Mouse (Mus musculus) heart, embryonic 14.5 days (tissue): ENCODE results near the gene Rccd1. TPM values are rescaled to one million over a fixed set of nuclear protein-coding genes. Genes with fewer than 3 reads are reported as not detected.

ENCODE experiments used
- ATAC-seq: fragments of 200-750 bp; cut with Nextera tagmentation; 2 replicates; pipeline ENCODE4 v1.8.0; 2017; ENCODE audit warnings: low read depth, moderate TSS enrichment; ENCODE audit not compliant: insufficient number of reproducible peaks, insufficient read depth, low FRiP score
- H3K27ac ChIP-seq, 2 experiments: fragments of 200-500 bp in 1 of 2; fragments of 300-500 bp in 1 of 2; sonication (generic) in 1 of 2; replicated peaks in 1 of 2; 2 replicates each; pipeline ENCODE4 v1.5.1; 2012 to 2014; ENCODE audit warnings: low read depth in 2 of 2, low read length in 2 of 2, control low read depth in 1 of 2, mild to moderate bottlenecking in 1 of 2, mixed read lengths in 1 of 2; ENCODE audit not compliant: control insufficient read depth in 1 of 2, insufficient read depth in 1 of 2
- H3K27me3 ChIP-seq: fragments of 300-500 bp; sonication (generic); 2 replicates; pipeline ENCODE4 v1.6.1; 2014; ENCODE audit warnings: mild to moderate bottlenecking, low read length, control low read depth; ENCODE audit not compliant: control insufficient read depth, insufficient read depth
- H3K36me3 ChIP-seq: fragments of 300-500 bp; sonication (generic); 2 replicates; pipeline ENCODE4 v1.6.1; 2014; ENCODE audit warnings: mild to moderate bottlenecking, control low read depth, low read length, mixed read lengths; ENCODE audit not compliant: control insufficient read depth, insufficient read depth
- H3K4me1 ChIP-seq, 2 experiments: fragments of 200-500 bp in 1 of 2; fragments of 300-500 bp in 1 of 2; sonication (generic) in 1 of 2; 2 replicates each; pipeline ENCODE4 v1.6.1; 2012 to 2014; ENCODE audit warnings: low read length in 2 of 2, control low read depth in 1 of 2, mixed read lengths in 1 of 2; ENCODE audit not compliant: control insufficient read depth in 2 of 2, insufficient read depth in 2 of 2
- H3K4me2 ChIP-seq: fragments of 300-500 bp; sonication (generic); 2 replicates; pipeline ENCODE4 v1.6.1; 2014; ENCODE audit warnings: mild to moderate bottlenecking, low read length
- H3K4me3 ChIP-seq, 2 experiments: fragments of 200-500 bp in 1 of 2; fragments of 300-500 bp in 1 of 2; sonication (generic) in 1 of 2; 2 replicates each; pipeline ENCODE4 v1.5.1; 2012 to 2014; ENCODE audit warnings: low read length in 2 of 2, mild to moderate bottlenecking in 2 of 2, control low read depth in 1 of 2, low read depth in 1 of 2, moderate library complexity in 1 of 2; ENCODE audit not compliant: control insufficient read depth in 1 of 2, insufficient read depth in 1 of 2
- H3K9ac ChIP-seq: fragments of 300-500 bp; sonication (generic); 2 replicates; pipeline ENCODE4 v1.6.1; 2014; ENCODE audit warnings: mild to moderate bottlenecking, low read length
- H3K9me3 ChIP-seq: fragments of 300-500 bp; sonication (generic); 2 replicates; pipeline ENCODE4 v1.6.1; 2016; ENCODE audit warnings: low read length, control low read depth; ENCODE audit not compliant: control insufficient read depth
- WGBS: fragments of 180-500 bp; shearing (Covaris S2); extraction: QIAGEN DNeasy Blood & Tissue Kit; methylation state at CpG from one replicate; pipeline ENCODE4 v1.1.7; 2014; 5-methylcytosine and 5-hydroxymethylcytosine counted together
- polyA plus RNA-seq: library from polyadenylated mRNA; unstranded; fragments of >200 nt; fragmentation: Nextera tagmentation; extraction: Ambion mirVana; gene quantifications from 2 replicates; pipeline ENCODE4 v1.2.1, GENCODE M21; 2014

Gene Rccd1
- polyA plus RNA-seq, 1 experiment from 2014 or later = 7.6 TPM

GRCm38 (mm10) chr7:80269751-80270255, 54.5 kb downstream of the Rccd1 start:
- peak overlapping the region; percentile 82 to 91 for H3K4me3 ChIP-seq
- peaks cover 2 to 18% of the 10 kb centered on the region in 2 experiments; a peak in 3 of 4 replicates for H3K4me1 ChIP-seq
- H3K27me3 ChIP-seq = no peaks in the 10 kb centered on the region
- H3K27ac ChIP-seq = peak overlapping the region; percentile 49 to 80
- peak; percentile 64 for ATAC-seq
- H3K36me3 ChIP-seq = peaks cover 54% of the 10 kb centered on the region
- H3K9ac ChIP-seq = peak overlapping the region; percentile 89
- peaks cover 6% of the 10 kb centered on the region for H3K9me3 ChIP-seq
- H3K4me2 ChIP-seq = peak overlapping the region; percentile 94
- WGBS = under 1% methylated on average over 23 of the region's 23 CpGs

GRCm38 (mm10) chr7:80268897-80269750, 55.1 kb downstream of the Rccd1 start, which contains the start of gene Vps33b:
Gene Vps33b (plus strand): TSS chr7:80269649.
- H3K27ac ChIP-seq = peak within 1 kb of the TSS; percentile 77 to 80
- H3K4me2 ChIP-seq = peak within 1 kb of the TSS; percentile 94
- H3K9me3 ChIP-seq = no peaks in the 10 kb centered on the region; the same call in 1 of the 2 replicates
- ATAC-seq = peak; percentile 75
- H3K27me3 ChIP-seq = no peaks in the 10 kb centered on the region
- H3K4me3 ChIP-seq = peak within 1 kb of the TSS; percentile 82 to 91
- H3K4me1 ChIP-seq = peaks cover 2 to 18% of the 10 kb centered on the region in 2 experiments; a peak in 3 of 4 replicates
- peak within 1 kb of the TSS; percentile 89 for H3K9ac ChIP-seq
- WGBS = 4% methylated on average over 21 of the region's 21 CpGs
- H3K36me3 ChIP-seq = peaks cover 54% of the 10 kb centered on the region

GRCm38 (mm10) chr7:80267764-80268163, 56.5 kb downstream of the Rccd1 start:
- H3K27me3 ChIP-seq = no peaks in the 10 kb centered on the region
- H3K4me2 ChIP-seq = no peak overlapping the region
- no peak overlapping the region for H3K27ac ChIP-seq
- peaks cover 2 to 18% of the 10 kb centered on the region in 2 experiments; a peak in 3 of 4 replicates for H3K4me1 ChIP-seq
- ATAC-seq = no peak
- H3K36me3 ChIP-seq = peaks cover 53% of the 10 kb centered on the region
- no peaks in the 10 kb centered on the region for H3K9me3 ChIP-seq
- WGBS = 63% methylated on average over 1 of the region's 1 CpGs
- H3K4me3 ChIP-seq = no peak overlapping the region
- no peak overlapping the region for H3K9ac ChIP-seq

DNA sequence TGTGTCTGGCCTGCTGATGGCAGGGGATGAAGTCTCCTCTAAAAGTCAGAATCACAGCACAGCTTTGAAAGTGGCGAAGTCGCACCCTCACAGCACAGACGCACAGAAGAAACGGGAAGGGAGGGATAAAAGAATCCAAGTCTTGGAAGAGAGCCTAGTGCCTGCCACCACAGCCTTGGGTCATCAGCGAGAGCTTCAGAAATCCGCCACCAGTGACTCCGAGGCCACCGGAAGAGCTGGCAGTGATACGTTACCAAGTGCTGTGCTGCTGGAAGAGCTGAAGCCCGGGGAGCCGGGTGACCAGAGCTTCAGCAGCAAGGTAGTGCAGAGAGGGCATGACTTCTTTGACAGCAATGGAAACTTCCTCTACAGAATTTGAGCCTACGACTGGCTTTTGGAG, 59.6 kb downstream of the Rccd1 start:
- Histone ChIP-seq H3K4me2 (no peak overlapping the region), H3K9ac (no peak overlapping the region), H3K36me3 (peaks cover 44% of the 10 kb centered on the region), H3K27ac (no peak overlapping the region), H3K27me3 (peaks cover 4% of the 10 kb centered on the region), H3K9me3 (no peaks in the 10 kb centered on the region), H3K4me1 (peaks cover 4 to 15% of the 10 kb centered on the region in 2 experiments; a peak in 3 of 4 replicates), H3K4me3 (no peak overlapping the region)
- 93% methylated on average over 12 of the region's 12 CpGs for WGBS
- no peak for ATAC-seq

DNA sequence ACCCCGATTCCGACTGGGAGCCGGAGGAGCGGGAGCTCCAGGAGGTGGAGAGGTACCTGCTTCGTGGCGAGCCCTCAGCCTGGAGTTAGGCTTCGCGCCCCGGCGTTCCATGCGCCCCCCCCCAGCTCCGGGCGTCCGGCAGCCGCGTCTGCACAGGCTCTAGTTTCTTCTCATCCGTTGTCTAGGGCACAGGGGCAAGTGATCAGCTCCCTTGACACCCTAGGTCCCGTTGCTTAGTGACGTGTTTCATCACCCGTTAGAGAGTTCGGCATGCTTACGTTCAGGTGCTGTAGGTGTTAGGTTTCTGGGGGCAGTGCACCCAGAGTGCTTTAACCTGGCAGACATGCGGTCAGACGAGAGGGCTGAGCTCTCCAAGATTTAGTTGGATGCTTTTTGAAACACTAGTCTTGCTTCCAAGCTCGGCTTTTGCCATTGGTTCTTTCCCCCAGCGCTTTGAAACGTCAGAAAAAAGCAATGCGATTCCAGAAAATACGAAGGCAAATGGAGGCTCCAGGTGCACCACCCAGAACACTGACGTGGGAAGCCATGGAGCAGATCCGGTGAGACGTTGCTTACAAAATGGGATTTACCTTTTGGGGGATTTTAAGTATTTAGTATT, 62.8 kb downstream of the Rccd1 start:
- Histone ChIP-seq H3K4me1 (peaks cover 4 to 8% of the 10 kb centered on the region in 2 experiments; a peak in 3 of 4 replicates), H3K9ac (peak overlapping the region; percentile 85), H3K27me3 (peaks cover 18% of the 10 kb centered on the region), H3K4me3 (peak overlapping the region; percentile 74 to 84), H3K9me3 (no peaks in the 10 kb centered on the region), H3K27ac (peak overlapping the region; percentile 29 to 56), H3K36me3 (peaks cover 34% of the 10 kb centered on the region), H3K4me2 (peak overlapping the region; percentile 94)
- WGBS = 2% methylated on average over 32 of the region's 32 CpGs
- ATAC-seq = 0 out of 2 replicates have a peak, but pooled peaks have one; percentile 14

GRCm38 (mm10) chr7:80260625-80261371, 63.5 kb downstream of the Rccd1 start, which contains the start of gene Ngrn:
Gene Ngrn (plus strand): TSS chr7:80261215.
- Histone ChIP-seq H3K4me2 (peak within 1 kb of the TSS; percentile 94), H3K27me3 (peaks cover 18% of the 10 kb centered on the region), H3K27ac (peak within 1 kb of the TSS; percentile 29 to 56), H3K36me3 (peaks cover 28% of the 10 kb centered on the region), H3K4me1 (peaks cover 4 to 8% of the 10 kb centered on the region in 2 experiments; a peak in 3 of 4 replicates), H3K9ac (peak within 1 kb of the TSS; percentile 85), H3K9me3 (no peaks in the 10 kb centered on the region), H3K4me3 (peak within 1 kb of the TSS; percentile 74 to 84)
- 24% methylated on average over 40 of the region's 40 CpGs for WGBS
- ATAC-seq = peak; percentile 68

DNA sequence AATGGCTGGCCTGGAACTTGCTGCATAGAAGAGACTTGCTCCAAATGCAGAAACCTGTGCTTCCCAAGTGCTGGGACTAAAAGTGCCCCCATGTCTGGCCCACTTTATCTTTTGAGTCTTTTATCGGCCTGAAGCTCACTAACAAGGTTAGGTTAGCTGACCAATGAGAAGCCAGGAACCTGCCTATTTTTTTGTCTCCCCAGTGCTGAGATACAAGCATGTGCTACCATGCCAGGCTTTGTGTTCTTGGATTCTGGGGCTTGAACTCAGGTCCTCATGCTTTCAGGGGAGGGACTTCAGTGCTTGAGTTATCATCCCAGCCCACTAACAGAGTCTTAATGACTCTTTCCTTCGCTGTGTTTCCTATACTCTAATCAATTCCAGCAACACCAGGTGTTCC, 66.5 kb downstream of the Rccd1 start:
- WGBS = 62% methylated on average over 2 of the region's 2 CpGs

More for the DNA sequence above, 66.5 kb downstream of the Rccd1 start:
- Histone ChIP-seq H3K9ac (no peak overlapping the region), H3K4me1 (peaks cover 4 to 8% of the 10 kb centered on the region in 2 experiments; a peak in 3 of 4 replicates), H3K27ac (no peak overlapping the region), H3K4me2 (no peak overlapping the region), H3K36me3 (no peaks in the 10 kb centered on the region), H3K9me3 (no peaks in the 10 kb centered on the region), H3K4me3 (no peak overlapping the region), H3K27me3 (peaks cover 18% of the 10 kb centered on the region)
- no peak for ATAC-seq
